Mouse (Mus musculus) limb, embryonic 14.5 days (tissue): ENCODE measurements around the gene Olfr729. TPM values are rescaled to one million over a fixed set of nuclear protein-coding genes. Genes with fewer than 3 reads are reported as not detected.

Experiments
- ATAC-seq: fragments of 200-750 bp; cut with Nextera tagmentation; 2 replicates; pipeline ENCODE4 v1.8.0; 2017; ENCODE audit warnings: low read depth, moderate number of reproducible peaks, moderate TSS enrichment; ENCODE audit not compliant: low FRiP score
- DNase-seq: peaks from one replicate; pipeline ENCODE4 v3.0.0-alpha.2; 2015; ENCODE audit warnings: low spot score
- H3K27ac ChIP-seq: fragments of 300-500 bp; sonication (generic); replicated peaks from 2 replicates; pipeline ENCODE4 v1.5.1; 2014; ENCODE audit warnings: low read depth, mild to moderate bottlenecking, low read length, moderate library complexity, mixed read lengths
- H3K27me3 ChIP-seq: fragments of 300-500 bp; sonication (generic); 2 replicates; pipeline ENCODE4 v1.6.1; 2014; ENCODE audit warnings: low read length, mixed read lengths; ENCODE audit not compliant: control insufficient read depth, insufficient read depth
- H3K36me3 ChIP-seq: fragments of 300-500 bp; sonication (generic); 2 replicates; pipeline ENCODE4 v1.6.1; 2014; ENCODE audit warnings: mild to moderate bottlenecking, low read length, moderate library complexity, mixed read lengths; ENCODE audit not compliant: control insufficient read depth, insufficient read depth
- H3K4me1 ChIP-seq: fragments of 300-500 bp; sonication (generic); 2 replicates; pipeline ENCODE4 v1.6.1; 2014; ENCODE audit warnings: antibody characterized with exemption, low read length, mixed read lengths; ENCODE audit not compliant: control insufficient read depth, insufficient read depth
- H3K4me2 ChIP-seq: fragments of 300-500 bp; sonication (generic); replicated peaks from 2 replicates; pipeline ENCODE4 v1.6.1; 2014; ENCODE audit warnings: low read depth, mild to moderate bottlenecking, low read length, moderate library complexity; ENCODE audit not compliant: severe bottlenecking
- H3K4me3 ChIP-seq: fragments of 300-500 bp; sonication (generic); replicated peaks from 2 replicates; pipeline ENCODE4 v1.5.1; 2014; ENCODE audit warnings: low read length
- H3K9ac ChIP-seq: fragments of 300-500 bp; sonication (generic); 2 replicates; pipeline ENCODE4 v1.6.1; 2014; ENCODE audit warnings: mild to moderate bottlenecking, low read depth, low read length, moderate library complexity; ENCODE audit not compliant: severe bottlenecking
- H3K9me3 ChIP-seq: fragments of 300-500 bp; sonication (generic); 2 replicates; pipeline ENCODE4 v1.6.1; 2016; ENCODE audit warnings: low read length; ENCODE audit not compliant: control insufficient read depth
- POLR2A ChIP-seq: fragments of 200-500 bp; IDR thresholded peaks from 2 replicates; pipeline ENCODE4 v1.8.0; 2012; ENCODE audit warnings: inconsistent platforms, mild to moderate bottlenecking, moderate library complexity, borderline replicate concordance; ENCODE audit not compliant: insufficient read depth, insufficient read length; ENCODE audit errors: extremely low read depth
- WGBS: fragments of 180-500 bp; shearing (Covaris S2); extraction: QIAGEN DNeasy Blood & Tissue Kit; methylation state at CpG from one replicate; pipeline ENCODE4 v1.1.7; 2014; 5-methylcytosine and 5-hydroxymethylcytosine counted together
- polyA plus RNA-seq, 2 experiments: library from polyadenylated mRNA; depleted of rRNA in 1 of 2; stranded (reverse) in 1 of 2; unstranded in 1 of 2; fragments of >200 nt; fragmentation: Nextera tagmentation in 1 of 2; extraction: Ambion mirVana in 1 of 2; gene quantifications; 2 replicates each; pipeline versions ENCODE4 v1.2.1 to v1.2.3; 2012 to 2014

The Olfr729 gene
- polyA plus RNA-seq (2012; rRNA removed) (not detected in 2 replicates), polyA plus RNA-seq (2014; fragmentation: Nextera tagmentation; extraction: Ambion mirVana) (not detected in 2 replicates)

DNA sequence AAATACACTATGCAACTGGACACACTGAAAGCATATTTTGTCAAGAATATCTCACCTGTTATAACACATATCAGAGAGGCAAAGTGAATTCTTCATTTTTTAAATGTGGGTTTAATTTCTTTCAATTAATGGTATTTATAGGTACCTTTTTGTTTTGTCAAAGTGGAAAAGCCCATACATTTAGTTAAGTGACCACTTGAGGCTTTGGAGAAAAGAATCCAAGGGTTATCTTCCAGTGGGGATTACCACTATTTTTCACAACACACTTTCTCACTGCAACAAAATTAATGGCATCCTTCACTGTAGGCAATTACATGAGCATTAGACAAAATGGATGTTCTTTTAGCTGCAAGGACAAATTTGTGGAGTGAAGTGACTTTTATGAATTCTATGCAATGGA lies at the start of gene Olfr729:
Gene Olfr729, minus strand, starts transcription at position 101 of the 400 bp plus-strand sequence.
- Histone ChIP-seq H3K27me3 (no peaks in the 10 kb centered on the region), H3K9me3 (no peaks in the 10 kb centered on the region), H3K4me2 (no peak within 1 kb of the TSS), H3K4me3 (no peak within 1 kb of the TSS), H3K36me3 (no peaks in the 10 kb centered on the region), H3K9ac (no peak within 1 kb of the TSS), H3K27ac (no peak within 1 kb of the TSS), H3K4me1 (no peaks in the 10 kb centered on the region)
- DNase-seq: no peak
- ATAC-seq: no peak
- TF ChIP-seq POLR2A: no peak

DNA sequence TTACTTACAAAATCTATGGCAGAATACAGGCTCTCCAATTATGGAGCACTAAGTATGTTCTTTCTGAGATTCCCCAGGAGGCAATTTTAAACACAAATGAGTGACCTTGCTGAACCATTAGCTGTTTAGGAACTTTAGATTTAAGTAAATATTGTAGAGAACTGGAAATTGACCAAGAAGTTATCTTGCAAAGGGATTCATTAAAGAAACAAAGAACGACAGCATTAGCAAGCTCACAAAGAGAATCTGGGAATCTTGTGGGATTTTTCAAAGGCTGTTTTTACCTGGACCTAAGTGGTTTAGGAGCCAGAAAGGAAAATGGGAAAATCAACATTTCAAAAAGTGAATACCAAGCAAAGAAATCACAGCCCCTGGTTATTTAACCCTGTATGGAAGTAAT lies 35.4 kb upstream of the Olfr729 start, which contains the start of gene Olfr730:
Gene Olfr730, minus strand, starts transcription at position 101 of the 400 bp plus-strand sequence.
- Histone ChIP-seq H3K4me1 (no peaks in the 10 kb centered on the region), H3K9ac (no peak within 1 kb of the TSS), H3K36me3 (no peaks in the 10 kb centered on the region), H3K27me3 (no peaks in the 10 kb centered on the region), H3K27ac (no peak within 1 kb of the TSS), H3K9me3 (no peaks in the 10 kb centered on the region), H3K4me3 (no peak within 1 kb of the TSS), H3K4me2 (no peak within 1 kb of the TSS)
- TF ChIP-seq POLR2A: no peak
- DNase-seq (no peak), ATAC-seq (no peak)
- WGBS: 60% methylated on average over 1 of the region's 1 CpGs

DNA sequence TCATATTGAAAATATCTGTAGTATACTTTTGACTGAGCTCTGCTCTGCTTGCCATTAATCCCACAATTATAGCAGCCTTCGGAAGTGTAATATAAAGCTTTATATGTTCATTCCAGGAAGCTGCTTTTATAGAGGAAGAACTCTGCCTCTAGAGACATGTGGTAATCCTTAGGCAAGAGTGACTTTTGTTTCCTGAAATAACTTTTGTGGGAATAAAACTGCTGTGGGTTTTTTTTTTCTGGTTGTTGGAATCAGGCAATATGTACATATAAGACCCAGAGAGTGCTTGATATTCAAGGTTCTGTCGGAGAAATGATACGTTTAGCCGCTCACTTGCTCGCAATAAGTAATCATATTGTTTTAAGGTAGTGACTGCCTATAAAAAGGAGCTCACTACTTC lies 10.1 kb downstream of the Olfr729 start, which contains the start of gene Olfr728:
Gene Olfr728, minus strand, starts transcription at position 101 of the 400 bp plus-strand sequence.
- DNase-seq: no peak
- no peaks in the 10 kb centered on the region for H3K27me3 ChIP-seq
- no peak within 1 kb of the TSS for H3K27ac ChIP-seq
- H3K36me3 ChIP-seq: no peaks in the 10 kb centered on the region
- no peak for TF ChIP-seq POLR2A
- no peak for ATAC-seq
- H3K4me2 ChIP-seq: no peak within 1 kb of the TSS
- no peaks in the 10 kb centered on the region for H3K9me3 ChIP-seq
- H3K4me3 ChIP-seq: no peak within 1 kb of the TSS
- no peaks in the 10 kb centered on the region for H3K4me1 ChIP-seq
- H3K9ac ChIP-seq: no peak within 1 kb of the TSS
- WGBS: 76% methylated on average over 5 of the region's 5 CpGs

DNA sequence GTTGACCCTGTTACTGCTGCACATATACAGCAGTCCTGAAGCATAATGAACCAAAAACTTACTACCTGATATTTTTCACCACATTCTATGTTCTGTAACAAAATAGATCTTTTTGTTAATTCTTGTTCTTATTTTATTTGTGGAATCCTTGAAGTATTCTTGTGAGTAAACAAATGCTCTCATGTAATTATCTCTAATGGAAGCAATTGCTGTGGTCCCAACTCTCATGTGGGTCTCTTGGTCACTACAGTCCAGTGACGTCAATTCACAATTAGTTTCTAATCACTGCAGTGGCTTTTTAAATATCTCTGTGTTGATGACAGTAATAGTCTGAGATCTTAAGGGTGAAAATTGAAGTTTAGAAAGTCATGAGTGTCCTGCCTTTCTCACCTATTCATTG lies 29.8 kb downstream of the Olfr729 start, which contains the start of gene Olfr727:
Gene Olfr727, plus strand, starts transcription at position 301 of the 400 bp plus-strand sequence.
- no peak for TF ChIP-seq POLR2A
- no peak within 1 kb of the TSS for H3K4me2 ChIP-seq
- 89% methylated on average over 1 of the region's 1 CpGs for WGBS
- ATAC-seq (no peak), DNase-seq (no peak)
- H3K4me3 ChIP-seq: no peak within 1 kb of the TSS
- H3K36me3 ChIP-seq: no peaks in the 10 kb centered on the region
- H3K27ac ChIP-seq: no peak within 1 kb of the TSS
- no peak within 1 kb of the TSS for H3K9ac ChIP-seq
- H3K4me1 ChIP-seq: no peaks in the 10 kb centered on the region
- no peaks in the 10 kb centered on the region for H3K27me3 ChIP-seq
- no peaks in the 10 kb centered on the region for H3K9me3 ChIP-seq

Other genes with a start within 250 kb of the Olfr729 start
- gene Olfr723, start 221.1 kb downstream of the Olfr729 start, polyA plus RNA-seq (2012; rRNA removed): not detected in 2 replicates
- not detected in 2 replicates for gene Olfr723, start 221.1 kb downstream of the Olfr729 start, polyA plus RNA-seq (2014; fragmentation: Nextera tagmentation; extraction: Ambion mirVana)
- not detected in 2 replicates for gene Olfr724, start 189.6 kb downstream of the Olfr729 start, polyA plus RNA-seq (2012; rRNA removed)
- gene Olfr724, start 189.6 kb downstream of the Olfr729 start, polyA plus RNA-seq (2014; fragmentation: Nextera tagmentation; extraction: Ambion mirVana): not detected in 2 replicates
- gene Olfr725, start 112.5 kb downstream of the Olfr729 start, polyA plus RNA-seq (2012; rRNA removed): not detected in 2 replicates
- not detected in 2 replicates for gene Olfr725, start 112.5 kb downstream of the Olfr729 start, polyA plus RNA-seq (2014; fragmentation: Nextera tagmentation; extraction: Ambion mirVana)
- gene Olfr726, start 62.0 kb downstream of the Olfr729 start, polyA plus RNA-seq (2012; rRNA removed): not detected in 2 replicates
- gene Olfr726, start 62.0 kb downstream of the Olfr729 start, polyA plus RNA-seq (2014; fragmentation: Nextera tagmentation; extraction: Ambion mirVana): not detected in 2 replicates
- gene Olfr727, start 29.7 kb downstream of the Olfr729 start, polyA plus RNA-seq (2012; rRNA removed): not detected in 2 replicates
- not detected in 2 replicates for gene Olfr727, start 29.7 kb downstream of the Olfr729 start, polyA plus RNA-seq (2014; fragmentation: Nextera tagmentation; extraction: Ambion mirVana)
- not detected in 2 replicates for gene Olfr728, start 10.2 kb downstream of the Olfr729 start, polyA plus RNA-seq (2012; rRNA removed)
- gene Olfr728, start 10.2 kb downstream of the Olfr729 start, polyA plus RNA-seq (2014; fragmentation: Nextera tagmentation; extraction: Ambion mirVana): not detected in 2 replicates
- not detected in 2 replicates for gene Olfr730, start 35.3 kb upstream of the Olfr729 start, polyA plus RNA-seq (2012; rRNA removed)
- not detected in 2 replicates for gene Olfr730, start 35.3 kb upstream of the Olfr729 start, polyA plus RNA-seq (2014; fragmentation: Nextera tagmentation; extraction: Ambion mirVana)
- gene Olfr731, start 89.0 kb upstream of the Olfr729 start, polyA plus RNA-seq (2012; rRNA removed): not detected in 2 replicates
- not detected in 2 replicates for gene Olfr731, start 89.0 kb upstream of the Olfr729 start, polyA plus RNA-seq (2014; fragmentation: Nextera tagmentation; extraction: Ambion mirVana)
- gene Olfr732, start 131.3 kb upstream of the Olfr729 start, polyA plus RNA-seq (2012; rRNA removed): not detected in 2 replicates
- gene Olfr732, start 131.3 kb upstream of the Olfr729 start, polyA plus RNA-seq (2014; fragmentation: Nextera tagmentation; extraction: Ambion mirVana): not detected in 2 replicates
- 0.12 TPM in 1 of 2 replicates, not detected in the other for gene Olfr733, start 148.6 kb upstream of the Olfr729 start, polyA plus RNA-seq (2012; rRNA removed)
- gene Olfr733, start 148.6 kb upstream of the Olfr729 start, polyA plus RNA-seq (2014; fragmentation: Nextera tagmentation; extraction: Ambion mirVana): not detected in 2 replicates
- gene Olfr734, start 173.9 kb upstream of the Olfr729 start, polyA plus RNA-seq (2012; rRNA removed): not detected in 2 replicates
- gene Olfr734, start 173.9 kb upstream of the Olfr729 start, polyA plus RNA-seq (2014; fragmentation: Nextera tagmentation; extraction: Ambion mirVana): not detected in 2 replicates
- gene Olfr735, start 196.0 kb upstream of the Olfr729 start, polyA plus RNA-seq (2012; rRNA removed): not detected in 2 replicates
- not detected in 2 replicates for gene Olfr735, start 196.0 kb upstream of the Olfr729 start, polyA plus RNA-seq (2014; fragmentation: Nextera tagmentation; extraction: Ambion mirVana)
- 0.04 TPM in 2 replicates for gene Tlr11, start 205.0 kb upstream of the Olfr729 start, polyA plus RNA-seq (2012; rRNA removed)
- not detected in 2 replicates for gene Tlr11, start 205.0 kb upstream of the Olfr729 start, polyA plus RNA-seq (2014; fragmentation: Nextera tagmentation; extraction: Ambion mirVana)
- not detected in 2 replicates for gene Olfr736, start 228.3 kb upstream of the Olfr729 start, polyA plus RNA-seq (2012; rRNA removed)
- not detected in 2 replicates for gene Olfr736, start 228.3 kb upstream of the Olfr729 start, polyA plus RNA-seq (2014; fragmentation: Nextera tagmentation; extraction: Ambion mirVana)